Mouse (Mus musculus) forebrain, embryonic 10.5 days (tissue): ENCODE measurements around the gene Pacsin2. TPM values are rescaled to one million over a fixed set of nuclear protein-coding genes. Genes with fewer than 3 reads are reported as not detected.
"Not testable (repeated sequence)": the region's sequence is repeated elsewhere in the genome, so short reads cannot be mapped to it uniquely, and the experiment has no call there.

Source experiments
- DNase-seq: peaks from one replicate; pipeline ENCODE4 v3.0.0-alpha.2; 2017; ENCODE audit warnings: low spot score; ENCODE audit errors: extremely low spot score
- H3K27ac ChIP-seq: fragments of 300-500 bp; sonication (generic); 2 replicates; pipeline ENCODE4 v1.5.1; 2016; ENCODE audit warnings: mild to moderate bottlenecking
- H3K27me3 ChIP-seq: fragments of 300-500 bp; sonication (generic); 2 replicates; pipeline ENCODE4 v1.6.1; 2016; ENCODE audit warnings: mild to moderate bottlenecking; ENCODE audit not compliant: poor library complexity, severe bottlenecking
- H3K36me3 ChIP-seq: fragments of 300-500 bp; sonication (generic); replicated peaks from 2 replicates; pipeline ENCODE4 v1.6.1; 2016; ENCODE audit warnings: mild to moderate bottlenecking, moderate library complexity
- H3K4me1 ChIP-seq: fragments of 300-500 bp; sonication (generic); 2 replicates; pipeline ENCODE4 v1.6.1; 2016
- H3K4me3 ChIP-seq: fragments of 300-500 bp; sonication (generic); 2 replicates; pipeline ENCODE4 v1.5.1; 2016; ENCODE audit warnings: mild to moderate bottlenecking, moderate library complexity
- H3K9me3 ChIP-seq: fragments of 300-500 bp; sonication (generic); 2 replicates; pipeline ENCODE4 v1.6.1; 2016; ENCODE audit warnings: mild to moderate bottlenecking, moderate library complexity
- WGBS: fragments of 180-500 bp; shearing (Covaris S2); methylation state at CpG from one replicate; pipeline ENCODE4 v1.1.7; 2016; 5-methylcytosine and 5-hydroxymethylcytosine counted together
- polyA plus RNA-seq: library from polyadenylated mRNA; unstranded; fragments of >200 nt; fragmentation: Nextera tagmentation; extraction: Ambion mirVana; gene quantifications from 2 replicates; pipeline ENCODE4 v1.2.1, GENCODE M21; 2016

Pacsin2 gene
- polyA plus RNA-seq, 1 experiment from 2014 or later: 55.4 TPM

GRCm38 (mm10) chr15:83368261-83368660 is 96.1 kb downstream of the Pacsin2 start:
- Histone ChIP-seq H3K4me1 (peaks cover 7% of the 10 kb centered on the region), H3K27ac (no peak overlapping the region), H3K27me3 (peaks cover 26% of the 10 kb centered on the region), H3K4me3 (no peak overlapping the region), H3K9me3 (peaks cover 7% of the 10 kb centered on the region; the same call in 1 of the 2 replicates), H3K36me3 (no peaks in the 10 kb centered on the region)
- WGBS: 96% methylated on average over 2 of the region's 2 CpGs
- DNase-seq: no peak

GRCm38 (mm10) chr15:83366933-83367552 is 97.4 kb downstream of the Pacsin2 start:
- H3K27me3 ChIP-seq: peaks cover 26% of the 10 kb centered on the region
- 27% methylated on average over 58 of the region's 58 CpGs for WGBS
- H3K36me3 ChIP-seq: no peaks in the 10 kb centered on the region
- peaks cover 7% of the 10 kb centered on the region for H3K4me1 ChIP-seq
- H3K9me3 ChIP-seq: peaks cover 7% of the 10 kb centered on the region; the same call in 1 of the 2 replicates
- H3K27ac ChIP-seq: no peak overlapping the region; the same call in 1 of the 2 replicates
- DNase-seq: peak; percentile 62
- peak overlapping the region; percentile 45 for H3K4me3 ChIP-seq

DNA sequence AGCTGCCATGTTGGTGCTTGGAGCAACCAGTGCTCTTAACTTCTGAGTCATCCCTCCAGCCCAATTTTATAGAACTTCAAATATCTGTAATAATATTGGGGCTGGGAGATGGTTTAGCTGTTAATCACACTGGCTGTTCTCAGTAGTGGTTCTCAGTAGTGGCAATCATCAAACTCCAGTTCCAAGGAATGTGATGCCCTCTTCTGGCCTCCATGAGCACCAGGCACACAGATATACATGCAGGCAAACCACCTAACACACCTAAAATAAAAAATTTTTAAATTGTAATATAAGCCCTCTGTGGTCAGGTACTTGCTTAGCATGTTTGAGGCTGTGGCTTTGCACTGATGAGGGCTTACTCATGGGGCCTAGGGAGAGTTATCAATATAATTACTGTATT is 98.7 kb downstream of the Pacsin2 start:
- DNase-seq: no peak
- Histone ChIP-seq H3K9me3 (peaks cover 7% of the 10 kb centered on the region; the same call in 1 of the 2 replicates), H3K4me1 (peaks cover 7% of the 10 kb centered on the region), H3K27me3 (peaks cover 26% of the 10 kb centered on the region), H3K27ac (no peak overlapping the region), H3K36me3 (no peaks in the 10 kb centered on the region), H3K4me3 (no peak overlapping the region)

DNA sequence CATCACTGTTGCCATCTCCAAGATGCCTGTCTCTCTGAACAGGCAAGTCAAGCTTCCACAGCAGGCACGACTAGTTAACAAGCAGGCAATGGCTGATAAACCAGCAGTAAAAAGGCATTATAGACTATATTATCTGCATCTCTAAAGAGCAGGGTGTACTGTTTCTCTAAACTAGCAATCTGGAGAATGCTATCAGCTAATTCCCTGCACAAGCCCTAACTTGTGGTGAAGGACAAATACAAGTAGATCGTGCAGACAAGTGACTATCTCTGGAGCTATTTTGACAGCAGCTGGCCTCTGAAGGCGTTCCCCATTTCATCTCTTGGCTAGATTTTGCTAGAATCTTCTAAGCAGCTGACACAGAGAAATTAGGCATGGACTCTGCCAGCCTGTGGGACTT is 100.2 kb downstream of the Pacsin2 start:
- WGBS: 75% methylated on average over 3 of the region's 3 CpGs
- DNase-seq: no peak
- Histone ChIP-seq H3K36me3 (no peaks in the 10 kb centered on the region), H3K9me3 (peaks cover 7% of the 10 kb centered on the region; the same call in 1 of the 2 replicates), H3K4me3 (no peak overlapping the region), H3K4me1 (peaks cover 7% of the 10 kb centered on the region), H3K27me3 (peaks cover 26% of the 10 kb centered on the region), H3K27ac (no peak overlapping the region)

DNA sequence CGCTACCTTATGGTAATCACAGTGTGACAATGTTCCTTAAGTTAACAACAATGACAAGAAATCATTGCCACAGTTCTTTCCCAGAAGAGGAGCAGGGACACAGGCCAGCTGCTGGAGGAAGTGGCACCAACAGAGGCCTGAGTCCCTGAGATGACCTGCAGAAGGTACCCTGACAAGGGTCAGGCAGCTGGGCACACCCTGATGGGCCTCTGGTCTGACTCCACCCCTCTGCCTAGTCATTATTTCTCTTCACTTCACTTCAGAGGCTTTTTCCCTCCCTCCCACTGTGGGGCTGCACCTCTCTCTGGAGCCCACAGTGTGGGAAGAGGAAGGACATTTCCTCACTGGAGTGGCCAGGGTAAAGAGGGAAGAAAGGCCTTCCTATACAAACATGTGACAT is 101.6 kb downstream of the Pacsin2 start:
- not testable (repeated sequence) for H3K9me3 ChIP-seq, H3K4me3 ChIP-seq, DNase-seq, H3K4me1 ChIP-seq, H3K36me3 ChIP-seq, H3K27ac ChIP-seq
- peaks cover 21% of the 10 kb centered on the region for H3K27me3 ChIP-seq
- WGBS: 93% methylated on average over 1 of the region's 1 CpGs

DNA sequence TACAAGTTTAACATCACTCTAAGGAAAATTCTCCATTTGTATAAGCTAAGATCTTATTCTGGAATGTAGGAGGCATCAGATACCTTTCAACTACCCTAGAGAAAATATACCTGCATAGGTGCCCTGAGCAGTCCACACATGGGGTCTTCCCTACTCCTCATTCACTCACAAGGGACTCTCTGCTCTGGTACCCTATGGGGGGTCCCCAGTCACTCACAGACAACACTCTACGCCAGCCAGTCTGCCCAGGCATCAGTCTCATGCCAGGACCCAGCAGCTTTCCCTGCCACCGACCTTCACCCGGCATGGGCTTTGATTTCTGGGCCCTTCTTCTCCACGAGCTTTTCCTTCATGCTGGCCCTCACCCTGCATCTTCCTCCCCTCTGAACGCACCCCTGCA is 103.5 kb downstream of the Pacsin2 start:
- 72% methylated on average over 5 of the region's 5 CpGs for WGBS
- not testable (repeated sequence) for H3K27ac ChIP-seq, H3K4me1 ChIP-seq, H3K36me3 ChIP-seq, H3K9me3 ChIP-seq, DNase-seq, H3K27me3 ChIP-seq, H3K4me3 ChIP-seq

GRCm38 (mm10) chr15:83360140-83360539 is 104.3 kb downstream of the Pacsin2 start:
- no peak overlapping the region for H3K4me3 ChIP-seq
- H3K36me3 ChIP-seq: no peaks in the 10 kb centered on the region
- H3K27ac ChIP-seq: no peak overlapping the region
- no peaks in the 10 kb centered on the region for H3K9me3 ChIP-seq
- H3K4me1 ChIP-seq: no peaks in the 10 kb centered on the region
- H3K27me3 ChIP-seq: no peaks in the 10 kb centered on the region
- WGBS: 87% methylated on average over 3 of the region's 3 CpGs
- DNase-seq: no peak

- no peaks in the 10 kb centered on the region for H3K4me1 ChIP-seq
- WGBS: 83% methylated on average over 1 of the region's 1 CpGs
- H3K27ac ChIP-seq: no peak overlapping the region
- no peaks in the 10 kb centered on the region for H3K36me3 ChIP-seq
- no peaks in the 10 kb centered on the region for H3K27me3 ChIP-seq
- DNase-seq: no peak
- H3K4me3 ChIP-seq: no peak overlapping the region
- H3K9me3 ChIP-seq: no peaks in the 10 kb centered on the region
These were observed 105.9 kb downstream of the Pacsin2 start for GRCm38 (mm10) chr15:83358476-83358875.

GRCm38 (mm10) chr15:83351546-83351945 is 112.9 kb downstream of the Pacsin2 start:
- no peaks in the 10 kb centered on the region for H3K36me3 ChIP-seq
- H3K4me3 ChIP-seq: no peak overlapping the region
- no peaks in the 10 kb centered on the region for H3K9me3 ChIP-seq
- H3K27me3 ChIP-seq: peaks cover 12% of the 10 kb centered on the region
- no peak overlapping the region for H3K27ac ChIP-seq
- WGBS: 84% methylated on average over 4 of the region's 4 CpGs
- DNase-seq: no peak
- peaks cover 23% of the 10 kb centered on the region for H3K4me1 ChIP-seq

- H3K27ac ChIP-seq: peak overlapping the region; percentile 87
- H3K36me3 ChIP-seq: 0 out of 2 replicates have a peak, but pooled peaks cover 5% of the 10 kb centered on the region
- peaks cover 23% of the 10 kb centered on the region for H3K4me1 ChIP-seq
- H3K4me3 ChIP-seq: peak overlapping the region; percentile 93
- WGBS: 56% methylated on average over 2 of the region's 2 CpGs
- peaks cover 12% of the 10 kb centered on the region for H3K27me3 ChIP-seq
- no peaks in the 10 kb centered on the region for H3K9me3 ChIP-seq
- DNase-seq: no peak
These were observed 113.5 kb downstream of the Pacsin2 start for GRCm38 (mm10) chr15:83350859-83351258.

DNA sequence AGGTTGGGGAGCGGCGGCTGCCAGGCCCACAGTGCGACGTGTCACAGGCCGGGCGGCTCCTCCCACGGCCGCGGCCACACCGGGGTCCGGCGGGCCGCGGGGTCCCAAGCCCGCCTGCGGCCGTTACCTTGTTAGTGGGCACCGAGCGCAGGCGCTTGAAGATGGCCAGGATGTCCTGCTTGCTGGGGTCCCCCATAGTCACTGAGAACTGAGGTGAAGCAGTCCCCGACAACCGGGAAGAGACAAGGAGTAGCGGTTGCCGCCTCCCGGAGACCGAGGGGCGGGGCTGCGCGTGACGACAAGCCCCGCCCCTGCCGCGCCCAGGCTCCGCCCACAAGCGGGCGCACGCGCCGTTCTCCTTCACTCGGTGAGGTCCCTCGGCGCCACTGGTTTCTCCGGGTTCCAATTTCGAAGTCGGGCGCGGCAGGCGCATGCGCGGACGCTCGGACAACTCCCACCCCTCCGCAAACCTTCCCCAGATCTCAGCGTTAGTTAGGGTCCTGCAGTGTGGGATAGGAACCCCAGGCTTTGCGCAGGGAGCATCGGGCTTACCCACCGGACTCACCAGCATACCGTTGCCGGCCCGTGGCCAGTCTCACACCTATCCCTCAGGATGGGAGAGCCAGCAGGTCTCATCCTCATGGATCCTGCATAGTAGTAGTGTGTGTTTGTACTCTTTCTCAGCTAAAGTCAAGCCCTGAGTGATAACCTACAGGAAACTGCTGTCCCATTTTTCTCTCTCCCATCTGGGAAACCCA is 114.3 kb downstream of the Pacsin2 start, which contains the start of gene Arfgap3:
Gene Arfgap3 (minus strand): TSS at position 294 of the 758 bp plus-strand sequence.
- H3K9me3 ChIP-seq: no peaks in the 10 kb centered on the region
- under 1% methylated on average over 60 of the region's 60 CpGs for WGBS
- 0 out of 2 replicates have a peak, but pooled peaks cover 6% of the 10 kb centered on the region for H3K36me3 ChIP-seq
- H3K4me3 ChIP-seq: peak within 1 kb of the TSS; percentile 93
- peak; percentile 95 for DNase-seq
- peak within 1 kb of the TSS; percentile 87 for H3K27ac ChIP-seq
- peaks cover 24% of the 10 kb centered on the region for H3K4me1 ChIP-seq
- peaks cover 12% of the 10 kb centered on the region for H3K27me3 ChIP-seq

DNA sequence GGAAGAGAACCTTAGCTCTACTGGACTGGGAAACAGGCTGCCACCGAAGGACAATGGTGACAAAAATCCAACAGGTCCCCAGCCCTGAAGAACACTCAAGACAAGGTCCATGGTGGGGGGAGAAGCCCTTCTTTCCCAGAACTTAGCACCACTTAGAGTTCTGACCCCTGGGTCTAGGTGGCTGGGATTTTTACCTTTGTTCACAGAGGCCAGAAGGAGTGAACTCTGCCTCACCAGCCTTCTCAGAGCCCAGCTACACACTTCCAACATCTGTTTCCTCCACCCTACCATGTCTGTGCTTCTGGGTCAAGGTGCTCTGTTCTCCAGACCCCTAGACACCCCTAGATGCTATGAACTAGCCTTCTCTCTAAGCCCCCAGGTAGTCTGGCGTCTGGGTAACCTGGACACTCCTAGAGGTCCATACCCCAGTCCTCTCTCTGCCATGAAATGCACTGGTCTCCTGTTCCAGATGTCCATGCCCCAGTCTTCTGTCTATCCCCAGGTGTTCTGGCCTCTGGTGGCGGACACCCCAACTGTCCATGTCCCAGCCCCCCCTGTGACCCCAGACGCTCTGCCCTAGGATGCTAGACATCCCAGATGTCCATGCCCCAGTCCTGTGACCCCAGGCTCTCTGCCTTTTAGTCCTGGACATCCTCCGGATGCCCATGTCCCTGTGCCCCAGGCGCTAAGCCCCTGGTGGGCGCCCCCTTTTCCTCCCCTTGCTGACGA is 115.0 kb downstream of the Pacsin2 start:
- Histone ChIP-seq H3K27me3 (peaks cover 12% of the 10 kb centered on the region), H3K4me3 (peak overlapping the region; percentile 93), H3K36me3 (0 out of 2 replicates have a peak, but pooled peaks cover 6% of the 10 kb centered on the region), H3K4me1 (peaks cover 31% of the 10 kb centered on the region), H3K9me3 (no peaks in the 10 kb centered on the region), H3K27ac (peak overlapping the region; percentile 87)
- WGBS: 17% methylated on average over 8 of the region's 8 CpGs
- DNase-seq: no peak
